Comparison of ENCODE assay signal across 10 mouse cellular contexts in genomic region chr2:32566536-32567063, GRCm38 (mm10). TPM values are rescaled to one million over a fixed set of nuclear protein-coding genes. Genes with fewer than 3 reads are reported as not detected.
A peak's percentile ranks its signal among the peaks of the same experiment; 100 is the strongest.
DNase-seq lines count a peak whose midpoint lies in the region; ATAC-seq lines count a peak whose summit lies in the region.
"Had no signal": no experiment of that assay in that cellular context is flagged by ENCODE, and none has a peak within 500 bp of the region (broad histone marks: within the 10 kb centered on the region; RNA-seq: fewer than 3 reads in every experiment).

No protein-coding gene starts in this region.

- H3K4me3 ChIP-seq in liver, embryonic 11.5 days (ENCODE audit: low read depth, low read length), result no peak overlapping the region
- H3K4me3 ChIP-seq: erythroblast, embryonic 14.5 days; megakaryocyte, embryonic 14.5 days had no signal

- H3K9me3 ChIP-seq in liver, embryonic 11.5 days (ENCODE audit: control insufficient read depth, low read length), result no peaks in the 10 kb centered on the region
- H3K9me3 ChIP-seq: megakaryocyte, embryonic 14.5 days had no signal

- no peak for ATAC-seq in liver, embryonic 11.5 days (replicated peaks; ENCODE audit: low FRiP score)

- no peak overlapping the region for H3K4me2 ChIP-seq in liver, embryonic 11.5 days

- peaks cover 9% of the 10 kb centered on the region for H3K36me3 ChIP-seq in liver, embryonic 11.5 days (ENCODE audit: control insufficient read depth, insufficient read depth, low read length)

- H3K27me3 ChIP-seq in liver, embryonic 11.5 days (replicated peaks; ENCODE audit: control insufficient read depth, insufficient read depth, low read length), result no peaks in the 10 kb centered on the region

- peak; percentile 63 for DNase-seq in liver
- DNase-seq in liver, embryonic 11.5 days (ENCODE audit: low spot score), result no peak
- DNase-seq in Muller cell, postnatal 12 days (ENCODE audit: inconsistent ontology term), result peak; percentile 62
- DNase-seq in cerebellum, postnatal 10 days, result peak; percentile 79 to 83
- peak; percentile 78 for DNase-seq in heart, adult 8-10 months (ENCODE audit: low spot score)
- DNase-seq in kidney, postnatal 36 days, result peak; percentile 66 to 82
- peak; percentile 59 to 81 for DNase-seq in lung, postnatal 4 days
- peak; percentile 46 for DNase-seq in testis, postnatal 14 days (ENCODE audit: low spot score)

- no peak overlapping the region for H3K27ac ChIP-seq in liver, embryonic 11.5 days (ENCODE audit: low read depth, low read length)

- peaks cover under 1% of the 10 kb centered on the region; the same call in 1 of the 2 replicates for H3K4me1 ChIP-seq in liver, embryonic 11.5 days (replicated peaks; ENCODE audit: control insufficient read depth, insufficient read depth, low read length)

- WGBS in liver, embryonic 11.5 days, result 38% methylated on average over 4 of the region's 4 CpGs

- no peak overlapping the region for H3K9ac ChIP-seq in liver, embryonic 11.5 days (ENCODE audit: low read depth, low read length)

RNA-seq across cellular contexts. Expression of gene Dpm2, which starts 4.1 kb away (rescaled TPM):
- 100 and 109 TPM in 2 replicates for polyA plus RNA-seq in liver, embryonic 11.5 days (2014; fragmentation: Nextera tagmentation; extraction: Ambion mirVana)
- 10 to 100 TPM; 16.5 to 22.2 (median 18.6) TPM for total RNA-seq in heart, adult 8-10 months (2022)

RNA-seq across cellular contexts. Expression of gene Pip5kl1, which starts 8.0 kb away (rescaled TPM):
- polyA plus RNA-seq in liver, embryonic 11.5 days (2014; fragmentation: Nextera tagmentation; extraction: Ambion mirVana), result 0.48 TPM in 1 of 2 replicates, not detected in the other
- total RNA-seq in heart, adult 8-10 months (2022), result under 1 TPM in 1 of 4 experiments, not detected in 3; 0.34 TPM
- polyA plus RNA-seq: erythroblast, embryonic 14.5 days had no signal

RNA-seq across cellular contexts. Expression of gene 9430097D07Rik, which starts 8.9 kb away (rescaled TPM):
- polyA plus RNA-seq in liver, embryonic 11.5 days (2014; fragmentation: Nextera tagmentation; extraction: Ambion mirVana), result not detected in 2 replicates
- total RNA-seq in heart, adult 8-10 months (2022), result not detected
- polyA plus RNA-seq: erythroblast, embryonic 14.5 days had no signal

RNA-seq across cellular contexts. Expression of gene St6galnac4, which starts 20.3 kb away (rescaled TPM):
- polyA plus RNA-seq in liver, embryonic 11.5 days (2014; fragmentation: Nextera tagmentation; extraction: Ambion mirVana), result 26.0 and 28.8 TPM in 2 replicates
- 10 to 100 TPM; 15.6 to 23.2 (median 20.7) TPM for total RNA-seq in heart, adult 8-10 months (2022)

RNA-seq across cellular contexts. Expression of gene Fam102a, which starts 31.5 kb away (rescaled TPM):
- 4.1 and 6.5 TPM in 2 replicates for polyA plus RNA-seq in liver, embryonic 11.5 days (2014; fragmentation: Nextera tagmentation; extraction: Ambion mirVana)
- total RNA-seq in heart, adult 8-10 months (2022), result 10 to 100 TPM in 1 of 4 experiments, 1 to 10 TPM in 3; 6.8 to 10.9 (median 8.6) TPM
